Mouse (Mus musculus): ENCODE measurements around the gene Atpif1. TPM values are rescaled to one million over a fixed set of nuclear protein-coding genes. Genes with fewer than 3 reads are reported as not detected.
A peak's percentile ranks its signal among the peaks of the same experiment; 100 is the strongest.
"Not testable (repeated sequence)": the region's sequence is repeated elsewhere in the genome, so short reads cannot be mapped to it uniquely, and the experiment has no call there.

The Atpif1 gene
- total and polyA plus RNA-seq, 2 experiments, result 25.9 to 87.1 TPM

- no peaks in the 10 kb centered on the region for H3K79me2 ChIP-seq (ENCODE audit: control insufficient read depth, insufficient read depth, low read length)
- TF ChIP-seq CTCF (IDR thresholded peaks at IDR 0.05; ENCODE audit: low read depth, low read length) (no peak), POLR2A (IDR thresholded peaks at IDR 0.05; ENCODE audit: extremely low read depth, insufficient read depth, low read length) (no peak)
- no peak overlapping the region for H3K9ac ChIP-seq (ENCODE audit: low read depth, low read length)
- no peak overlapping the region for H3K27ac ChIP-seq (replicated peaks; ENCODE audit: insufficient read depth, low read depth, low read length)
- WGBS, result 69% methylated on average over 9 of the region's 9 CpGs
- peak; percentile 10 for DNase-seq (ENCODE audit: extremely low read depth, low read depth, low spot score)
- no peak overlapping the region for H3K4me3 ChIP-seq (ENCODE audit: insufficient read depth, low read depth, low read length)
- no peaks in the 10 kb centered on the region for H3K27me3 ChIP-seq (ENCODE audit: control insufficient read depth, insufficient read depth, low read length)
- H3K4me1 ChIP-seq (ENCODE audit: control insufficient read depth, insufficient read depth, low read length), result no peaks in the 10 kb centered on the region
- no peaks in the 10 kb centered on the region for H3K36me3 ChIP-seq (ENCODE audit: control insufficient read depth, insufficient read depth, low read length)
These were observed 33.9 kb upstream of the Atpif1 start for GRCm38 (mm10) chr4:132567361-132567779.

- Histone ChIP-seq H3K9ac (ENCODE audit: low read depth, low read length) (no peak overlapping the region), H3K4me1 (ENCODE audit: control insufficient read depth, insufficient read depth, low read length) (no peaks in the 10 kb centered on the region), H3K36me3 (ENCODE audit: control insufficient read depth, insufficient read depth, low read length) (no peaks in the 10 kb centered on the region), H3K27me3 (ENCODE audit: control insufficient read depth, insufficient read depth, low read length) (no peaks in the 10 kb centered on the region), H3K79me2 (ENCODE audit: control insufficient read depth, insufficient read depth, low read length) (no peaks in the 10 kb centered on the region), H3K27ac (replicated peaks; ENCODE audit: insufficient read depth, low read depth, low read length) (no peak overlapping the region), H3K4me3 (ENCODE audit: insufficient read depth, low read depth, low read length) (peak overlapping the region; percentile 21; the same call in 1 of the 2 replicates)
- no peak for DNase-seq (ENCODE audit: extremely low read depth, low read depth, low spot score)
- no peak for TF ChIP-seq POLR2A (IDR thresholded peaks at IDR 0.05; ENCODE audit: extremely low read depth, insufficient read depth, low read length)
- TF ChIP-seq CTCF (IDR thresholded peaks at IDR 0.05; ENCODE audit: low read depth, low read length), result no peak
- WGBS, result 74% methylated on average over 12 of the region's 12 CpGs
These were observed 31.8 kb upstream of the Atpif1 start for GRCm38 (mm10) chr4:132565089-132565747.

- DNase-seq (ENCODE audit: extremely low read depth, low read depth, low spot score), result peak; percentile 15
- 43% methylated on average over 4 of the region's 4 CpGs for WGBS
These were observed 30.5 kb upstream of the Atpif1 start, which contains the start of gene Ptafr for GRCm38 (mm10) chr4:132563965-132564364. Gene Ptafr (plus strand): TSS chr4:132564067.

GRCm38 (mm10) chr4:132563261-132563660 is 29.8 kb upstream of the Atpif1 start:
- H3K27me3 ChIP-seq (ENCODE audit: control insufficient read depth, insufficient read depth, low read length), result no peaks in the 10 kb centered on the region
- no peaks in the 10 kb centered on the region for H3K36me3 ChIP-seq (ENCODE audit: control insufficient read depth, insufficient read depth, low read length)
- peak overlapping the region; percentile 12; the same call in 1 of the 2 replicates for H3K27ac ChIP-seq (replicated peaks; ENCODE audit: insufficient read depth, low read depth, low read length)
- no peaks in the 10 kb centered on the region for H3K79me2 ChIP-seq (ENCODE audit: control insufficient read depth, insufficient read depth, low read length)
- no peak overlapping the region for H3K9ac ChIP-seq (ENCODE audit: low read depth, low read length)
- no peak overlapping the region for H3K4me3 ChIP-seq (ENCODE audit: insufficient read depth, low read depth, low read length)
- TF ChIP-seq POLR2A (IDR thresholded peaks at IDR 0.05; ENCODE audit: extremely low read depth, insufficient read depth, low read length) (no peak), CTCF (IDR thresholded peaks at IDR 0.05; ENCODE audit: low read depth, low read length) (no peak)
- WGBS, result 83% methylated on average over 3 of the region's 3 CpGs
- H3K4me1 ChIP-seq (ENCODE audit: control insufficient read depth, insufficient read depth, low read length), result no peaks in the 10 kb centered on the region
- DNase-seq (ENCODE audit: extremely low read depth, low read depth, low spot score), result no peak

More at GRCm38 (mm10) chr4:132563965-132564364, 30.5 kb upstream of the Atpif1 start, which contains the start of gene Ptafr:
- H3K27me3 ChIP-seq (ENCODE audit: control insufficient read depth, insufficient read depth, low read length), result no peaks in the 10 kb centered on the region
- H3K36me3 ChIP-seq (ENCODE audit: control insufficient read depth, insufficient read depth, low read length), result no peaks in the 10 kb centered on the region
- no peaks in the 10 kb centered on the region for H3K79me2 ChIP-seq (ENCODE audit: control insufficient read depth, insufficient read depth, low read length)
- H3K27ac ChIP-seq (replicated peaks; ENCODE audit: insufficient read depth, low read depth, low read length), result peak within 1 kb of the TSS; percentile 12; the same call in 1 of the 2 replicates
- peak within 1 kb of the TSS; percentile 25; the same call in 1 of the 2 replicates for H3K9ac ChIP-seq (ENCODE audit: low read depth, low read length)
- no peaks in the 10 kb centered on the region for H3K4me1 ChIP-seq (ENCODE audit: control insufficient read depth, insufficient read depth, low read length)
- TF ChIP-seq CTCF (IDR thresholded peaks at IDR 0.05; ENCODE audit: low read depth, low read length) (no peak), POLR2A (IDR thresholded peaks at IDR 0.05; ENCODE audit: extremely low read depth, insufficient read depth, low read length) (no peak)
- peak within 1 kb of the TSS; percentile 23 for H3K4me3 ChIP-seq (ENCODE audit: insufficient read depth, low read depth, low read length)

- not testable (repeated sequence) for H3K27ac ChIP-seq (replicated peaks; ENCODE audit: insufficient read depth, low read depth, low read length); H3K27me3 ChIP-seq (ENCODE audit: control insufficient read depth, insufficient read depth, low read length)
These were observed 22.1 kb upstream of the Atpif1 start for GRCm38 (mm10) chr4:132555550-132555949.

GRCm38 (mm10) chr4:132554653-132555052 is 21.2 kb upstream of the Atpif1 start:
- no peak for TF ChIP-seq POLR2A (IDR thresholded peaks at IDR 0.05; ENCODE audit: extremely low read depth, insufficient read depth, low read length)
- no peak for TF ChIP-seq CTCF (IDR thresholded peaks at IDR 0.05; ENCODE audit: low read depth, low read length)
- no peak for DNase-seq (ENCODE audit: extremely low read depth, low read depth, low spot score)

More at GRCm38 (mm10) chr4:132555550-132555949, 22.1 kb upstream of the Atpif1 start:
- 90% methylated on average over 7 of the region's 7 CpGs for WGBS
- not testable (repeated sequence) for H3K4me3 ChIP-seq (ENCODE audit: insufficient read depth, low read depth, low read length); H3K4me1 ChIP-seq (ENCODE audit: control insufficient read depth, insufficient read depth, low read length); H3K9ac ChIP-seq (ENCODE audit: low read depth, low read length); H3K79me2 ChIP-seq (ENCODE audit: control insufficient read depth, insufficient read depth, low read length); DNase-seq (ENCODE audit: extremely low read depth, low read depth, low spot score)
- H3K36me3 ChIP-seq (ENCODE audit: control insufficient read depth, insufficient read depth, low read length), result peaks cover 23% of the 10 kb centered on the region

More at GRCm38 (mm10) chr4:132554653-132555052, 21.2 kb upstream of the Atpif1 start:
- no peak overlapping the region for H3K9ac ChIP-seq (ENCODE audit: low read depth, low read length)
- no peak overlapping the region for H3K27ac ChIP-seq (replicated peaks; ENCODE audit: insufficient read depth, low read depth, low read length)
- H3K27me3 ChIP-seq (ENCODE audit: control insufficient read depth, insufficient read depth, low read length), result no peaks in the 10 kb centered on the region
- no peak overlapping the region for H3K4me3 ChIP-seq (ENCODE audit: insufficient read depth, low read depth, low read length)
- 71% methylated on average over 8 of the region's 8 CpGs for WGBS
- peaks cover 29% of the 10 kb centered on the region for H3K36me3 ChIP-seq (ENCODE audit: control insufficient read depth, insufficient read depth, low read length)
- no peaks in the 10 kb centered on the region for H3K4me1 ChIP-seq (ENCODE audit: control insufficient read depth, insufficient read depth, low read length)
- no peaks in the 10 kb centered on the region for H3K79me2 ChIP-seq (ENCODE audit: control insufficient read depth, insufficient read depth, low read length)
